Mouse (Mus musculus): ENCODE measurements at regions not wholly inside any gene's neighbourhood (a gene's known extent, or its start where the extent isn't known, plus 50 kb on each side); places are given as distances from the start of the nearest gene placed in this dataset.

- DNase-seq: no peak
These were observed 1122.0 kb upstream of the A1bg start for GRCm38 (mm10) chr15:62044654-62045335.

- peak; percentile 85 for DNase-seq
These were observed 1121.0 kb upstream of the A1bg start for GRCm38 (mm10) chr15:62043617-62044392.

- no peak for DNase-seq
These were observed 1120.2 kb upstream of the A1bg start for GRCm38 (mm10) chr15:62042924-62043504.

Small RNA genes lying in the stretch of these regions (microRNA-seq; reads per million reads assigned to microRNA genes)
- 0 reads per million in 2 experiments for gene Gm24810

Measured in adrenal gland, adult 2 months (tissue).